Mouse (Mus musculus): ENCODE measurements around the gene Adcy1. TPM values are rescaled to one million over a fixed set of nuclear protein-coding genes. Genes with fewer than 3 reads are reported as not detected.

Adcy1 gene
- polyA plus RNA-seq, 1 experiment from 2014 or later: 1.5 TPM

GRCm38 (mm10) chr11:7142725-7143124, 79.4 kb downstream of the Adcy1 start:
- Histone ChIP-seq H3K9ac (no peak overlapping the region), H3K27ac (no peak overlapping the region), H3K27me3 (no peaks in the 10 kb centered on the region), H3K4me1 (0 out of 2 replicates have a peak, but pooled peaks cover 3% of the 10 kb centered on the region), H3K4me2 (replicated peaks) (no peak overlapping the region), H3K9me3 (no peaks in the 10 kb centered on the region), H3K4me3 (no peak overlapping the region), H3K36me3 (no peaks in the 10 kb centered on the region)
- ATAC-seq (ENCODE audit: insufficient number of reproducible peaks, insufficient read depth, low FRiP score, low TSS enrichment): 0 out of 2 replicates have a peak, but pooled peaks have one; percentile 22
- WGBS: 30% methylated on average over 3 of the region's 3 CpGs

- no peak for ATAC-seq (ENCODE audit: insufficient number of reproducible peaks, insufficient read depth, low FRiP score, low TSS enrichment)
- no peaks in the 10 kb centered on the region for H3K36me3 ChIP-seq
- H3K4me1 ChIP-seq: 0 out of 2 replicates have a peak, but pooled peaks cover 3% of the 10 kb centered on the region
- no peak overlapping the region for H3K9ac ChIP-seq
- no peaks in the 10 kb centered on the region for H3K27me3 ChIP-seq
- WGBS: 82% methylated on average over 11 of the region's 11 CpGs
- H3K27ac ChIP-seq: no peak overlapping the region
- no peak overlapping the region for H3K4me2 ChIP-seq (replicated peaks)
- H3K9me3 ChIP-seq: no peaks in the 10 kb centered on the region
- no peak overlapping the region for H3K4me3 ChIP-seq
These were observed 81.1 kb downstream of the Adcy1 start for GRCm38 (mm10) chr11:7144369-7144768.

DNA sequence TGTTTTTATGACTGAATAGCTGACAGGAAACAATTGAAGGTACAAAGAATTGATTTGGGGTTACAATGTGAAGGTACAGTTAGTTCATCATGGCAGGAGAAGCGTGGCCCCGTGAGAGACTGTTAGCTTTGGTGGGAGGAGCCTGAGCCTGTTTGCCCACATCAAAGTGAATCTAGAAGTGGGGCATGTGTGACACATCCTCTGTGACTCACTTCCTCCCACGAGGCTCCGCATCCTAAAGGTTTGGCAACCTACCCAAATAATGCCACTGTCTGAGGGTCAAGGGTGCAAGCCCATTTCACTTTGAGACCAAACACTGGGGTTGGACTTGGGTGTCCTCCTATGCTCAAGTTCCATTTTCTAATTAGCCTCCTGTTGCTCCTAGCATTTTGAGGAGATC, 81.9 kb downstream of the Adcy1 start:
- no peak for ATAC-seq (ENCODE audit: insufficient number of reproducible peaks, insufficient read depth, low FRiP score, low TSS enrichment)
- H3K27ac ChIP-seq: no peak overlapping the region
- no peak overlapping the region for H3K9ac ChIP-seq
- H3K4me3 ChIP-seq: no peak overlapping the region
- 75% methylated on average over 4 of the region's 4 CpGs for WGBS
- H3K36me3 ChIP-seq: no peaks in the 10 kb centered on the region
- H3K4me2 ChIP-seq (replicated peaks): no peak overlapping the region
- no peaks in the 10 kb centered on the region for H3K27me3 ChIP-seq
- H3K4me1 ChIP-seq: 0 out of 2 replicates have a peak, but pooled peaks cover 3% of the 10 kb centered on the region
- no peaks in the 10 kb centered on the region for H3K9me3 ChIP-seq

GRCm38 (mm10) chr11:7147536-7147935, 84.2 kb downstream of the Adcy1 start:
- H3K4me1 ChIP-seq: 0 out of 2 replicates have a peak, but pooled peaks cover 1% of the 10 kb centered on the region
- ATAC-seq (ENCODE audit: insufficient number of reproducible peaks, insufficient read depth, low FRiP score, low TSS enrichment): no peak
- no peaks in the 10 kb centered on the region for H3K27me3 ChIP-seq
- 89% methylated on average over 8 of the region's 8 CpGs for WGBS
- H3K9ac ChIP-seq: no peak overlapping the region
- H3K4me3 ChIP-seq: no peak overlapping the region
- no peaks in the 10 kb centered on the region for H3K36me3 ChIP-seq
- H3K9me3 ChIP-seq: no peaks in the 10 kb centered on the region
- H3K4me2 ChIP-seq (replicated peaks): no peak overlapping the region
- no peak overlapping the region for H3K27ac ChIP-seq

DNA sequence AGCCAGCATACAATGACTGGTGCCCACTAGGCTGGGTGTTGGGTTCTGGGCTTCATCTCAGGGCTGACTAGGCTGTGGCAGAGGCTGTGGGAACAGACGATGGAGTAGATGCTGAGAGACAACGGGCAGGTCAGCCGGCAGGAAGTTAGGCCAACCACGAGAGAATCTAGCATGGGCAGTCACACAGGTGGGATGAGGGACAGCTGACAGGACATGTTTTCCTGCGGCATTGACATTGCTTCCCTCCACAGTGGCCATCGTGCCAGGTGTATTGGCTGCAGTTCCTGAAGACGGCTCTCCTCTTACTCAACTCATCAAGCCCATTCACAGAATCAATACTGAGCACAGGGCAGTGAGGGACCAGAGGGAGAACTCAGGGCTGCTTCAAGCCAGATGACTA, 84.7 kb downstream of the Adcy1 start:
- no peak for ATAC-seq (ENCODE audit: insufficient number of reproducible peaks, insufficient read depth, low FRiP score, low TSS enrichment)
- H3K9ac ChIP-seq: no peak overlapping the region
- no peaks in the 10 kb centered on the region for H3K27me3 ChIP-seq
- no peak overlapping the region for H3K4me2 ChIP-seq (replicated peaks)
- H3K4me3 ChIP-seq: no peak overlapping the region
- H3K4me1 ChIP-seq: no peaks in the 10 kb centered on the region
- no peak overlapping the region for H3K27ac ChIP-seq
- 82% methylated on average over 7 of the region's 7 CpGs for WGBS
- H3K36me3 ChIP-seq: no peaks in the 10 kb centered on the region
- no peaks in the 10 kb centered on the region for H3K9me3 ChIP-seq

- H3K9ac ChIP-seq: no peak overlapping the region; the same call in 1 of the 2 replicates
- H3K36me3 ChIP-seq: no peaks in the 10 kb centered on the region
- no peak overlapping the region for H3K27ac ChIP-seq
- ATAC-seq (ENCODE audit: insufficient number of reproducible peaks, insufficient read depth, low FRiP score, low TSS enrichment): no peak
- H3K27me3 ChIP-seq: no peaks in the 10 kb centered on the region
- no peaks in the 10 kb centered on the region for H3K9me3 ChIP-seq
- no peak overlapping the region for H3K4me2 ChIP-seq (replicated peaks)
- WGBS: 67% methylated on average over 7 of the region's 7 CpGs
- no peak overlapping the region for H3K4me3 ChIP-seq
- no peaks in the 10 kb centered on the region for H3K4me1 ChIP-seq
These were observed 86.2 kb downstream of the Adcy1 start for GRCm38 (mm10) chr11:7149471-7149870.

DNA sequence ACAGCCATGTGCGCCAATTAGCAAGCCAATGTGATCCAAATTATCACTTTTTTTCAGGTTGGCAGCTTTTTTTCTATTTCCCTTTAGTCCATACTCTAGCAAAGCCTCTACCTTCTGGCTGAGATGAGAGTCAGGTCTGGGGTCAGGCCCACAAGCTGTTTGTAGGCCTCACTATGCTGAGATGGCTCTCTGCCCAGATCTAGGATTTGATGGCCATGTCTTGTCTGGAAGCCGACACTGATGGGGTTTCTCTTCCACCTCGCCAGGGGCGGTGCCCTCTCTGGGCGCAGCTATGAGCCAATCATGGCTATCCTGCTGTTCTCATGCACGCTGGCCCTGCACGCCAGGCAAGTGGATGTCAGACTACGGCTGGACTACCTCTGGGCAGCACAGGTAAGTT, 87.2 kb downstream of the Adcy1 start:
- no peaks in the 10 kb centered on the region for H3K36me3 ChIP-seq
- WGBS: 93% methylated on average over 8 of the region's 8 CpGs
- no peaks in the 10 kb centered on the region for H3K27me3 ChIP-seq
- H3K4me3 ChIP-seq: no peak overlapping the region
- no peak for ATAC-seq (ENCODE audit: insufficient number of reproducible peaks, insufficient read depth, low FRiP score, low TSS enrichment)
- H3K27ac ChIP-seq: no peak overlapping the region
- no peak overlapping the region for H3K9ac ChIP-seq
- H3K4me2 ChIP-seq (replicated peaks): no peak overlapping the region
- H3K9me3 ChIP-seq: no peaks in the 10 kb centered on the region
- H3K4me1 ChIP-seq: no peaks in the 10 kb centered on the region

DNA sequence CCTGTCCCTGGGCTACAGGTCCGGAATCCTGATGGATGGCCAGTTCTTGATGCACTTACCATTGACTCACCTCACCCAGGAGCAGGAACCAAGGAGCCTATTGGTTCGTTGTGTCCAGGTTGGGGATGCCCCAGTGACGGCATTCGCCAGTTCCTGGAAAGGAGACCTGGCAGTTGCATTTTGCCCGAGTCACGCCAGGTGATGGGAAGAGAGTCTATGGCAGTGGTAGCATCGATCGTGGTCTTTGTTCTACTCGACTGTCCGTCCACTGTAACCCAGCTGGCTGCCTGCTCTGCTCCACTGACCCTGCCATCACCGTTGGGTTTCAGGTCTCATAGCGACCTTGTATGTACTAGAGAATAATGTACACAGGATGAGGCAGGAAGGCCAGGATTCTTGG, 89.1 kb downstream of the Adcy1 start:
- Histone ChIP-seq H3K9ac (no peak overlapping the region), H3K4me2 (replicated peaks) (no peak overlapping the region), H3K27me3 (no peaks in the 10 kb centered on the region), H3K9me3 (no peaks in the 10 kb centered on the region), H3K27ac (no peak overlapping the region), H3K36me3 (no peaks in the 10 kb centered on the region), H3K4me1 (no peaks in the 10 kb centered on the region), H3K4me3 (no peak overlapping the region)
- no peak for ATAC-seq (ENCODE audit: insufficient number of reproducible peaks, insufficient read depth, low FRiP score, low TSS enrichment)
- 94% methylated on average over 12 of the region's 12 CpGs for WGBS

- Histone ChIP-seq H3K4me1 (no peaks in the 10 kb centered on the region), H3K27me3 (no peaks in the 10 kb centered on the region), H3K4me3 (no peak overlapping the region), H3K36me3 (no peaks in the 10 kb centered on the region), H3K9me3 (no peaks in the 10 kb centered on the region), H3K4me2 (replicated peaks) (no peak overlapping the region), H3K9ac (no peak overlapping the region), H3K27ac (no peak overlapping the region)
- ATAC-seq (ENCODE audit: insufficient number of reproducible peaks, insufficient read depth, low FRiP score, low TSS enrichment): no peak
- 71% methylated on average over 8 of the region's 8 CpGs for WGBS
These were observed 89.8 kb downstream of the Adcy1 start for GRCm38 (mm10) chr11:7153081-7153480.

DNA sequence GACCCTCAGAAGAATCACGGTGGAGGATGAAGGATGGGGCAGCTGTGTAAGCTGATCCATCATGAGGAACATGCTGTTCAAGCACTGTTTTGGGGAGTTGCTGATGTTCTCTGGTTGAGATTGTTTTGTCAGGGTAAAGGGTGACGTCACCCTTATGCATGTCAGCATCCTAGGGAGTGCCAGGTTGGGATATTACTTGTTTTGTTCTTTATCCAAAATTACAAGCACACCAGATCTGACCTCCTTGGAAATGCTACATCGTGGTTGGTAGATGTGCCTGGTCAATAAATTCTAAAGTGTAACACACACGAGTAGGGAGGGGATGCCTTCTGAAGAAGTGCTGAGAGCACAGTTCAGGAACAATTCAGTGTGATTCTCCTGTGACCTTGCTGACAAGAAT, 93.1 kb downstream of the Adcy1 start:
- no peak for ATAC-seq (ENCODE audit: insufficient number of reproducible peaks, insufficient read depth, low FRiP score, low TSS enrichment)
- Histone ChIP-seq H3K27ac (no peak overlapping the region), H3K9ac (no peak overlapping the region), H3K4me3 (no peak overlapping the region), H3K36me3 (no peaks in the 10 kb centered on the region), H3K27me3 (no peaks in the 10 kb centered on the region), H3K9me3 (no peaks in the 10 kb centered on the region), H3K4me1 (peaks cover 11% of the 10 kb centered on the region; the same call in 1 of the 2 replicates), H3K4me2 (replicated peaks) (no peak overlapping the region)
- 73% methylated on average over 4 of the region's 4 CpGs for WGBS

GRCm38 (mm10) chr11:7158196-7158595, 94.9 kb downstream of the Adcy1 start:
- Histone ChIP-seq H3K27ac (no peak overlapping the region), H3K4me2 (replicated peaks) (no peak overlapping the region), H3K27me3 (no peaks in the 10 kb centered on the region), H3K4me1 (peaks cover 11% of the 10 kb centered on the region; the same call in 1 of the 2 replicates), H3K9ac (no peak overlapping the region), H3K4me3 (no peak overlapping the region), H3K36me3 (no peaks in the 10 kb centered on the region), H3K9me3 (no peaks in the 10 kb centered on the region)
- 87% methylated on average over 6 of the region's 6 CpGs for WGBS
- no peak for ATAC-seq (ENCODE audit: insufficient number of reproducible peaks, insufficient read depth, low FRiP score, low TSS enrichment)

DNA sequence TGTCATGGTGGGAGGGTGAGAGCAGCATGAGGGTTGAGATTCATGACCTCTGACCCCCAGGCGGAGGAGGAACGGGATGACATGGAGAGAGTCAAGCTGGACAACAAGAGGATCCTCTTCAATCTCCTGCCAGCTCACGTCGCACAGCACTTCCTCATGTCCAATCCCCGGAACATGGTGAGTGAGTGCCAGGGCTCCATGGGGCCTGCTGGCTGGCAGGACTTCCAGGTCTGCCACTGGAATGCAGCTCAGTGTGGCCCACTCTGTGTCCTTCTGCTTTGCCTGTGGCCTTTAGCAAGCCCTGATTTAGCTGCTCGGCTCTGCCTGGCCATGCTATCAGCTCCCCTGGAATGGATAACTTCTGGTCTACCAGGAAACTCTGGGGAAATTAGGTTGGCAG, 96.9 kb downstream of the Adcy1 start:
- no peaks in the 10 kb centered on the region for H3K36me3 ChIP-seq
- WGBS: 72% methylated on average over 6 of the region's 6 CpGs
- H3K9me3 ChIP-seq: no peaks in the 10 kb centered on the region
- ATAC-seq (ENCODE audit: insufficient number of reproducible peaks, insufficient read depth, low FRiP score, low TSS enrichment): no peak
- no peaks in the 10 kb centered on the region for H3K27me3 ChIP-seq
- no peak overlapping the region for H3K4me2 ChIP-seq (replicated peaks)
- no peak overlapping the region for H3K4me3 ChIP-seq
- peaks cover 11% of the 10 kb centered on the region; the same call in 1 of the 2 replicates for H3K4me1 ChIP-seq
- H3K9ac ChIP-seq: no peak overlapping the region
- H3K27ac ChIP-seq: no peak overlapping the region

DNA sequence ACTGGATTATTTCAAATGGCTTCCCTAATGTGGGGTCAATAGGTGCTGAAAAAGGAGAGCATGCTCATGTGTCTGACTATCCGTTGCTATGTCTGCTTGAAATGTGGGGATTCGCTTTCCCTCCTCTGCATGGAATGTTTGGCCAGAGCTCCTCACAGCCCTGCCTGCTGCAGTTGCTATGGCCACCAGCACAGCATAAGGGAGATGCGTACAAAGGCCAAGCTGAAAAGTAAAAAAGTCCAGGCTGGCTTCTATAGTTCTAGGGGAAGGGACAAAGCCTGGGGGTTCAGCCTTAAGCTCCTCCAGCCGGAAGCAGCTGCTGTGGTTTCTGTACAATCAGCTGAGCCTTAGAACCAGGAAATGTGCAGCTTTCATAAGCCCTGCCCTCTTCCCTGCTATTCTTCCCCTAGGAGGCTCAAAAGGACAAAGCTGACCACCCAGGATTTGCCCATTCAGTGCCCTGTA, 97.4 kb downstream of the Adcy1 start:
- Histone ChIP-seq H3K27me3 (no peaks in the 10 kb centered on the region), H3K4me1 (peaks cover 11% of the 10 kb centered on the region; the same call in 1 of the 2 replicates), H3K36me3 (no peaks in the 10 kb centered on the region), H3K4me3 (no peak overlapping the region), H3K27ac (peak overlapping the region; percentile 47), H3K9ac (no peak overlapping the region), H3K4me2 (replicated peaks) (no peak overlapping the region), H3K9me3 (no peaks in the 10 kb centered on the region)
- 60% methylated on average over 4 of the region's 4 CpGs for WGBS
- ATAC-seq (ENCODE audit: insufficient number of reproducible peaks, insufficient read depth, low FRiP score, low TSS enrichment): peak; percentile 58
